Mouse (Mus musculus) CH12.LX (cell line): ENCODE results near the gene Dhx32. TPM values are rescaled to one million over a fixed set of nuclear protein-coding genes. Genes with fewer than 3 reads are reported as not detected.

Experiments
- DNase-seq: peaks from one replicate; pipeline ENCODE4 v3.0.0-alpha.2; 2013; ENCODE audit errors: extremely low read depth
- H3K27ac ChIP-seq: 2 replicates; pipeline ENCODE4 v1.5.1; 2012; ENCODE audit warnings: low read depth, mild to moderate bottlenecking, control low read depth, moderate library complexity; ENCODE audit not compliant: insufficient read depth
- H3K27me3 ChIP-seq: replicated peaks from 2 replicates; pipeline ENCODE3; 2012; ENCODE audit warnings: inconsistent platforms
- H3K36me3 ChIP-seq, 2 experiments: replicated peaks in 1 of 2; 2 replicates each; pipeline versions ENCODE3 to v1.6.1; 2012; ENCODE audit warnings: inconsistent platforms in 1 of 2, low read length in 1 of 2, mild to moderate bottlenecking in 1 of 2, mixed read lengths in 1 of 2, moderate library complexity in 1 of 2; ENCODE audit not compliant: control insufficient read depth in 1 of 2, insufficient read depth in 1 of 2
- H3K4me1 ChIP-seq, 2 experiments: 2 replicates each; pipeline ENCODE4 v1.6.1; 2012; ENCODE audit warnings: inconsistent platforms in 1 of 2, moderate library complexity in 1 of 2; ENCODE audit not compliant: insufficient read depth in 2 of 2, control insufficient read depth in 1 of 2
- H3K4me2 ChIP-seq: 2 replicates; pipeline ENCODE4 v1.6.1; 2012; ENCODE audit warnings: low read depth, mild to moderate bottlenecking, control low read depth; ENCODE audit not compliant: poor library complexity, insufficient read depth, severe bottlenecking
- H3K4me3 ChIP-seq, 3 experiments: fragments of 150-350 bp in 1 of 3; sonication (generic) in 1 of 3; replicated peaks in 1 of 3; 2 replicates each; pipeline versions ENCODE3 to v1.5.1; 2011 to 2012; ENCODE audit warnings: low read depth in 2 of 3, low read length in 2 of 3, mild to moderate bottlenecking in 2 of 3, moderate library complexity in 2 of 3, control low read depth in 1 of 3, improper control_type of control experiment in 1 of 3, inconsistent platforms in 1 of 3, mixed read lengths in 1 of 3; ENCODE audit not compliant: poor library complexity in 1 of 3
- H3K79me2 ChIP-seq: replicated peaks from 2 replicates; pipeline ENCODE4 v1.6.1; 2012; ENCODE audit warnings: mild to moderate bottlenecking, moderate library complexity; ENCODE audit not compliant: control insufficient read depth, poor library complexity, insufficient read depth, severe bottlenecking; ENCODE audit errors: extremely low read depth
- H3K9ac ChIP-seq: 2 replicates; pipeline ENCODE4 v1.6.1; 2012; ENCODE audit warnings: low read depth, mild to moderate bottlenecking, control low read depth, moderate library complexity; ENCODE audit not compliant: insufficient read depth
- H3K9me3 ChIP-seq: replicated peaks from 2 replicates; pipeline ENCODE3; 2012; ENCODE audit warnings: low read length, inconsistent platforms, mixed read lengths
- BHLHE40 ChIP-seq: IDR thresholded peaks from 2 replicates; pipeline ENCODE4 v1.6.1; 2011; ENCODE audit warnings: mild to moderate bottlenecking, low read depth, low read length, improper control_type of control experiment
- CHD1 ChIP-seq: IDR thresholded peaks from 2 replicates; pipeline ENCODE4 v1.6.1; 2012; ENCODE audit warnings: low read depth, low read length, improper control_type of control experiment, inconsistent platforms
- ELF1 ChIP-seq: IDR thresholded peaks from 2 replicates; pipeline ENCODE4 v1.6.1; 2014; ENCODE audit warnings: low read depth, mild to moderate bottlenecking, inconsistent platforms, low read length, improper control_type of control experiment
- ETS1 ChIP-seq: conservative IDR thresholded peaks from 2 replicates; pipeline ENCODE4 v1.6.1; 2012; ENCODE audit warnings: low read depth, mild to moderate bottlenecking, inconsistent platforms, low read length, improper control_type of control experiment, moderate library complexity
- JUND ChIP-seq: conservative IDR thresholded peaks from 2 replicates; pipeline ENCODE4 v1.6.1; 2011; ENCODE audit warnings: low read depth, low read length, improper control_type of control experiment
- MAFK ChIP-seq: IDR thresholded peaks from 2 replicates; pipeline ENCODE4 v1.6.1; 2011; ENCODE audit warnings: low read length, improper control_type of control experiment; ENCODE audit not compliant: insufficient replicate concordance
- MEF2A ChIP-seq: IDR thresholded peaks from 2 replicates; pipeline ENCODE4 v1.6.1; 2014; ENCODE audit warnings: low read depth, mild to moderate bottlenecking, inconsistent platforms, low read length, improper control_type of control experiment, borderline replicate concordance
- MXI1 ChIP-seq: IDR thresholded peaks from 2 replicates; pipeline ENCODE4 v1.6.1; 2011; ENCODE audit warnings: mild to moderate bottlenecking, low read depth, low read length, improper control_type of control experiment
- MYC ChIP-seq: IDR thresholded peaks from 2 replicates; pipeline ENCODE4 v1.6.1; 2011; ENCODE audit warnings: low read depth, mild to moderate bottlenecking, improper control_type of control experiment, low read length
- NRF1 ChIP-seq: IDR thresholded peaks from 2 replicates; pipeline ENCODE4 v1.6.1; 2014; ENCODE audit warnings: low read depth, mild to moderate bottlenecking, inconsistent platforms, low read length, improper control_type of control experiment, moderate library complexity
- PAX5 ChIP-seq: IDR thresholded peaks from 2 replicates; pipeline ENCODE4 v1.6.1; 2012; ENCODE audit warnings: low read length, inconsistent platforms, mixed read lengths
- POLR2A ChIP-seq: IDR thresholded peaks from 2 replicates; pipeline ENCODE4 v1.6.1; 2011; ENCODE audit warnings: low read depth, mild to moderate bottlenecking, improper control_type of control experiment, low read length
- RAD21 ChIP-seq: IDR thresholded peaks from 2 replicates; pipeline ENCODE4 v1.6.1; 2011; ENCODE audit warnings: low read depth, mild to moderate bottlenecking, low read length, improper control_type of control experiment, moderate library complexity
- TCF12 ChIP-seq: IDR thresholded peaks from 2 replicates; pipeline ENCODE4 v1.6.1; 2014; ENCODE audit warnings: low read depth, mild to moderate bottlenecking, inconsistent platforms, low read length, improper control_type of control experiment
- UBTF ChIP-seq: IDR thresholded peaks from 2 replicates; pipeline ENCODE4 v1.6.1; 2012; ENCODE audit warnings: low read depth, mild to moderate bottlenecking, inconsistent platforms, low read length, improper control_type of control experiment, moderate library complexity
- USF2 ChIP-seq: conservative IDR thresholded peaks from 2 replicates; pipeline ENCODE4 v1.6.1; 2011; ENCODE audit warnings: low read depth, low read length, improper control_type of control experiment
- ZC3H11A ChIP-seq: IDR thresholded peaks from 2 replicates; pipeline ENCODE4 v1.6.1; 2012; ENCODE audit warnings: low read depth, mild to moderate bottlenecking, inconsistent platforms, low read length, improper control_type of control experiment
- ZKSCAN1 ChIP-seq: IDR thresholded peaks from 2 replicates; pipeline ENCODE4 v1.6.1; 2012; ENCODE audit warnings: low read depth, inconsistent platforms, low read length, improper control_type of control experiment, borderline replicate concordance
- ZMIZ1 ChIP-seq: IDR thresholded peaks from 2 replicates; pipeline ENCODE4 v1.6.1; 2012; ENCODE audit warnings: low read depth, mild to moderate bottlenecking, inconsistent platforms, low read length, improper control_type of control experiment
- ZNF384 ChIP-seq: IDR thresholded peaks from 2 replicates; pipeline ENCODE4 v1.6.1; 2012; ENCODE audit warnings: low read depth, low read length, improper control_type of control experiment, inconsistent platforms
- dilution Hi-C: fragments of 300-500 bp; cut with MboI; formaldehyde crosslinking; loops from 2 replicates; pipeline ENCODE4 v1.14.3; 2020; ENCODE audit warnings: low sequenced_read_pairs; ENCODE audit not compliant: extremely low pct_unique_long_range_greater_than_20kb, extremely low pct_ligation_motif_present
- in situ Hi-C: fragments of 300-500 bp; cut with MboI; formaldehyde crosslinking; loops from 3 replicates; pipeline ENCODE4 v1.14.3; 2019; ENCODE audit warnings: low sequenced_read_pairs, low pct_ligation_motif_present, low pct_unique_long_range_greater_than_20kb, mixed read lengths
- polyA plus RNA-seq: library from polyadenylated mRNA; unstranded; fragments of >175 nt; gene quantifications from 2 replicates; pipeline ENCODE4 v1.2.1, GENCODE M21; 2012; ENCODE audit warnings: low read depth; ENCODE audit not compliant: insufficient read length
- total RNA-seq, 2 experiments: library from RNA; depleted of rRNA; stranded (reverse); fragments of 300-350 nt in 1 of 2; fragments of >200 nt in 1 of 2; gene quantifications; 2 replicates each; pipeline ENCODE4 v1.2.3; 2012 to 2014

Gene Dhx32
- total and polyA plus RNA-seq, 3 experiments: 16.3 to 20.6 (median 16.9) TPM

GRCm38 (mm10) chr7:133679439-133679838 is 103.1 kb downstream of the Dhx32 start:
- in situ Hi-C loops: no loop called here
- peaks cover 0 to 15% of the 10 kb centered on the region in 2 experiments; a peak in 2 of 4 replicates for H3K4me1 ChIP-seq
- H3K79me2 ChIP-seq: no peaks in the 10 kb centered on the region

GRCm38 (mm10) chr7:133678716-133679115 is 103.8 kb downstream of the Dhx32 start:
- in situ Hi-C loops: no loop called here
- no peak overlapping the region for H3K4me3 ChIP-seq
- no peak overlapping the region for H3K4me2 ChIP-seq
- dilution Hi-C loops: no loop called here
- no peaks in the 10 kb centered on the region for H3K9me3 ChIP-seq
- no peak for DNase-seq
- TF ChIP-seq ZC3H11A: no peak
- no peak for TF ChIP-seq POLR2A
- no peak for TF ChIP-seq ZKSCAN1
- no peak for TF ChIP-seq MYC
- TF ChIP-seq ZNF384: no peak
- TF ChIP-seq CHD1: no peak
- TF ChIP-seq UBTF: no peak
- H3K4me1 ChIP-seq: peaks cover 0 to 11% of the 10 kb centered on the region in 2 experiments; a peak in 2 of 4 replicates
- no peaks in the 10 kb centered on the region for H3K27me3 ChIP-seq
- no peaks in the 10 kb centered on the region for H3K79me2 ChIP-seq
- no peak overlapping the region for H3K27ac ChIP-seq
- H3K36me3 ChIP-seq: peaks cover 3 to 26% of the 10 kb centered on the region in 2 experiments
- H3K9ac ChIP-seq: no peak overlapping the region

More at GRCm38 (mm10) chr7:133679439-133679838, 103.1 kb downstream of the Dhx32 start:
- DNase-seq: no peak
- TF ChIP-seq USF2 (no peak), ELF1 (no peak), MAFK (no peak), ZC3H11A (no peak), MEF2A (no peak), PAX5 (no peak), ETS1 (no peak), ZMIZ1 (no peak), TCF12 (no peak), RAD21 (no peak), MXI1 (no peak), JUND (no peak), BHLHE40 (no peak), NRF1 (no peak)
- Histone ChIP-seq H3K27ac (no peak overlapping the region), H3K4me3 (no peak overlapping the region), H3K27me3 (no peaks in the 10 kb centered on the region), H3K4me2 (no peak overlapping the region), H3K9ac (no peak overlapping the region), H3K36me3 (peaks cover 3 to 21% of the 10 kb centered on the region in 2 experiments), H3K9me3 (no peaks in the 10 kb centered on the region)
- dilution Hi-C loops: no loop called here
